Mouse (Mus musculus): ENCODE measurements around the gene Zfp598. TPM values are rescaled to one million over a fixed set of nuclear protein-coding genes. Genes with fewer than 3 reads are reported as not detected.

Zfp598 gene
- polyA plus RNA-seq, 1 experiment from 2014 or later = 23.0 TPM

DNA sequence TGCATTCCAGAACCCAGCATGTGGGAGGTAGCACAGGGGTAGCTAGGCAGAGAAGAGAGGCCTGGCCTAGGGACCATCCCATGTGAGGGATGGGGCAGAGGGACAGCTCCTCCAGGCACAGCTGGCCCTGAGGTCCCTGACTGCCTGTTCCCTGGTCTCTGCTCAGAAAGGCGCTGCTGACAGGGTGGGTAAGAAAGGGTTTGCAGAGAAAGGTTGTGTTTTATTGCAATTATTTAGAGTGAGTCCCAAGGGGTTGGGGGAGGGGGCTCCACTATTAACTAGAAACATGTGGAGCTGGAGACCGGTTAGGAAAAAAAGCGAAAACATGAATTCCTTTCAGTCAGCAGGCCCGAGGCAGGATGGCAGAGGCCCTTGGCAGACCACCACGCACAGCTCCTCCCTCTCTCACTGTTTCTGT is 29.9 kb upstream of the Zfp598 start:
- Histone ChIP-seq H3K4me1 (peaks cover 21% of the 10 kb centered on the region), H3K9ac (peak overlapping the region; percentile 50; the same call in 1 of the 2 replicates), H3K27ac (peak overlapping the region; percentile 76), H3K9me3 (replicated peaks) (no peaks in the 10 kb centered on the region), H3K36me3 (peaks cover 3% of the 10 kb centered on the region; the same call in 1 of the 2 replicates), H3K4me2 (replicated peaks) (no peak overlapping the region), H3K27me3 (no peaks in the 10 kb centered on the region), H3K4me3 (no peak overlapping the region)
- 61% methylated on average over 5 of the region's 5 CpGs for WGBS
- no peak for ATAC-seq (ENCODE audit: low FRiP score)

DNA sequence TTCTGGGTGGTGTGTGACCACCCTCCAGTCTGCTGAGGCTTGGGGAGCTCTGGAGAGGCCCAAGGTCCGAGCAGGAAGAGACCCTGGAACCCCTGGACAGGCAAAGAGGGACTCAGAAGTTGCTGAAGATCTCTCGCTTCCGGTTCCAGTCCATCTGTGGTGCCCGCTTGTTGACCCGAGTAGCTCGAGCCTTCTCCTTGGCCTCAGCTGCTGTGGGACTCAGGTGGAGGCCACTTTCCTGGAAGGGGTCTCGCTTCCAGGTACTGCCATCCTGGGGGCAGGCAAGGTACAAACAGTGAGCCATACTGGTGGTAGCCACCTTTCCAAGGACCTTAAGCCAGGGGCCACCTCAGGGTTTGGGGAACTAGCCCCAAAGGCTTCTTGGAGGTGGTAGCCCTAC is 29.4 kb upstream of the Zfp598 start:
- no peaks in the 10 kb centered on the region for H3K27me3 ChIP-seq
- H3K4me1 ChIP-seq = peaks cover 26% of the 10 kb centered on the region
- no peak overlapping the region for H3K4me3 ChIP-seq
- H3K27ac ChIP-seq = peak overlapping the region; percentile 76
- no peaks in the 10 kb centered on the region for H3K9me3 ChIP-seq (replicated peaks)
- peaks cover 3% of the 10 kb centered on the region; the same call in 1 of the 2 replicates for H3K36me3 ChIP-seq
- H3K9ac ChIP-seq = no peak overlapping the region
- no peak overlapping the region for H3K4me2 ChIP-seq (replicated peaks)
- ATAC-seq (ENCODE audit: low FRiP score) = no peak
- WGBS = 84% methylated on average over 7 of the region's 7 CpGs

DNA sequence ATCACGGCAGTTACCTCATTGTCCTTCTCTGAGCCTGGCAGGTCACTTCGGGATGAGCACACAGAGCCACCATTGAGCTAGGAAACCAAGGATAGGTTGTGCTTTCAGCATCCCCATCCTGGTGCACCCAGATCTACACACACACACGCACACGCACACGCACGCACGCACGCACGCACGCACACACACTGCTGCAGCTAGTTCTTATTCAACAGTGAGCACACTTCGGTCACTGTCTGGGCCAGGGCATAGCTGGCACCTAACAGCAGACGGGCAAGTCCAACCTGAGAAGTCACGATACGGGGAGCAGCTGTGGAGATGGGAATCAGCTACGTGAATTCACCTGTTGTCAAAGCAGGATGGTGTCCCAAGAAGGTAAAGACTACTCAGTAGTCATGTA is 28.9 kb upstream of the Zfp598 start:
- H3K4me1 ChIP-seq = peaks cover 28% of the 10 kb centered on the region
- 95% methylated on average over 15 of the region's 15 CpGs for WGBS

DNA sequence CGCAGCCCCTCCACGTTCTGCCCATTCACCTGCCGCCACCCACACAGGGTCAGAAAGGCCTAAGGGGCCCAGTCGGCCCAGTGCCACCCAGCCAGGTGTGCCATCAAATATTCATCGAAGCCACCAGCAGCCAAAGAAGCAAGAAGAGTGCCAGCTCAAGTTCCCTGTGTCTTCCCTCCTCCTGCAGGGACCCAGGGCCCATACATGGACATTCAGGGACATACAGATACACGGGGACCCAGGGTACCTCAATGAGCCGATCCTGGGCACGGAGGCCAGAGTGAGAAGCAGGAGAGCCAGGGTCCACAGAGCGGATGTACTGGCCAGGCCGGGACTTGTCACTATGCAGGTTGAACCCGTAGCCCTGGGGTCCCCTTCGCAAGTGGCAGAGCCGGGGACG is 27.5 kb upstream of the Zfp598 start:
- Histone ChIP-seq H3K27me3 (no peaks in the 10 kb centered on the region), H3K36me3 (peaks cover 3% of the 10 kb centered on the region; the same call in 1 of the 2 replicates), H3K4me2 (replicated peaks) (no peak overlapping the region), H3K4me1 (peaks cover 28% of the 10 kb centered on the region), H3K9me3 (replicated peaks) (no peaks in the 10 kb centered on the region), H3K27ac (no peak overlapping the region), H3K9ac (no peak overlapping the region), H3K4me3 (no peak overlapping the region)
- no peak for ATAC-seq (ENCODE audit: low FRiP score)
- 93% methylated on average over 14 of the region's 14 CpGs for WGBS

More for the DNA sequence above, 28.9 kb upstream of the Zfp598 start:
- no peak overlapping the region for H3K9ac ChIP-seq
- H3K36me3 ChIP-seq = peaks cover 3% of the 10 kb centered on the region; the same call in 1 of the 2 replicates
- no peak overlapping the region for H3K4me3 ChIP-seq
- no peaks in the 10 kb centered on the region for H3K9me3 ChIP-seq (replicated peaks)
- H3K27ac ChIP-seq = no peak overlapping the region
- no peak overlapping the region for H3K4me2 ChIP-seq (replicated peaks)
- no peak for ATAC-seq (ENCODE audit: low FRiP score)
- H3K27me3 ChIP-seq = no peaks in the 10 kb centered on the region

DNA sequence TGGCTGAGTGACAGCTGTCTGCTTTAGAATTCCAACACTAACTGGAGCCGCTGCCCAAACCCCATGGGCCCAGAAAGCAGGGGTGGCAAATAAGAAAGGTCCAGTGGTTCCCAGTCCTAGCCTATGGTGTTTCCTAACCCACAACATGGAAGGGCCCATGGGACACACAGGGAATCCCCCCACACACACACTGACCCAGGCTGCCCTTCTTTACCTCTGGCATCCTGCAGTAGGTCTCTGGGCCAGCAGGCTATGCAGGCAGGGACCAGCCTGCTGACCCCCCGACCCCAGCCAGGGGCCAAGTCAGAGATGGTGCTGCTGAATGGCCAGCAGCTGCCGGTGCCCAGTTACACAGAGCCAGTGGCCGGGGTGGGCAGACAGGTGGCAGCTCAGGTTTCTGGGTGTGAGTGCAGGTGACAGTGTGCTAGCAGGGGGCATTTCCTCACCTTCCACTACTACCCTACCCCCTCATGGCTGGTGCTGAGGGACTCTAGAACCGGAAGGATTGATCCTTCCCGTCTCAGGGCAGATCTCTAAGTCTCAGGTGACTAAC is 26.6 kb upstream of the Zfp598 start:
- H3K9ac ChIP-seq = 0 out of 2 replicates have a peak overlapping the region, but pooled peaks have one; percentile 14
- no peak for ATAC-seq (ENCODE audit: low FRiP score)
- WGBS = 66% methylated on average over 6 of the region's 6 CpGs

DNA sequence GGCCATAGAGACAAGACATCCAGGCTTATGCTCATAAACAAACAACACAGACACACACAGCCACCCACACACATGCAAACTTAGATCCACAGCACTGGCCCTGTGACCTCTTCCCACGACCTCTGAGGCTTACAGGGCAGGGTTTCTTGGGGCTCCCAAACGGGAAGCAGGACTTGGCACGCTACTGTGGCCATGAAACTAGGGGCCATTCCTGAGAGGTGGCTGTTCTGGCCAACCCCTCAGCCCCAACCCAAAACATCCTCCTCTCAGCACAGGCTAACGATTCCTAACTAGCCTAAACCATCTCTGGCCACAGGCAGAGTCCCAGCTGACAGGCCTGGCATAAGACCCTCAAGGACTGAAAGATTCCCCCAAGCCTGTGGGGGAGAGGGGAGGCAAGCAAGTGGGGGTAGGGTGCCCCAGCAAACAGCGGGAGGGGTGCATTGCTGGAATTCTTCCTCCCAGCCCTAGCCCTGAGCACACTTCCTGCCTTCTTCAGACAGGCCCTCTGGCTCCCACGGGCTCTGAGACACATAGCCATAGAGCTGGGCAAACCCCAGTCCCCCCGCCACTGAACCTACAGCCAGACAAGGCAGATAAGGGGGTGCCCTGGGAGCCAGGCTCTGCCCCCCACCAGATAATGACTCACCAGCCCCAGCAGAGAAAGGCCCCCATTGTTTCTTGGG is 25.3 kb upstream of the Zfp598 start:
- ATAC-seq (ENCODE audit: low FRiP score) = no peak
- no peak overlapping the region for H3K4me2 ChIP-seq (replicated peaks)
- 40% methylated on average over 7 of the region's 7 CpGs for WGBS
- peak overlapping the region; percentile 27; the same call in 1 of the 2 replicates for H3K9ac ChIP-seq
- no peaks in the 10 kb centered on the region for H3K9me3 ChIP-seq (replicated peaks)
- peaks cover 15% of the 10 kb centered on the region for H3K27me3 ChIP-seq
- no peaks in the 10 kb centered on the region for H3K36me3 ChIP-seq
- peak overlapping the region; percentile 40 for H3K27ac ChIP-seq
- H3K4me1 ChIP-seq = peaks cover 29% of the 10 kb centered on the region
- no peak overlapping the region for H3K4me3 ChIP-seq

More for the DNA sequence above, 26.6 kb upstream of the Zfp598 start:
- Histone ChIP-seq H3K27ac (no peak overlapping the region), H3K27me3 (peaks cover 4% of the 10 kb centered on the region; the same call in 1 of the 2 replicates), H3K4me2 (replicated peaks) (no peak overlapping the region), H3K4me1 (peaks cover 28% of the 10 kb centered on the region), H3K4me3 (no peak overlapping the region), H3K36me3 (peaks cover 3% of the 10 kb centered on the region; the same call in 1 of the 2 replicates), H3K9me3 (replicated peaks) (no peaks in the 10 kb centered on the region)

DNA sequence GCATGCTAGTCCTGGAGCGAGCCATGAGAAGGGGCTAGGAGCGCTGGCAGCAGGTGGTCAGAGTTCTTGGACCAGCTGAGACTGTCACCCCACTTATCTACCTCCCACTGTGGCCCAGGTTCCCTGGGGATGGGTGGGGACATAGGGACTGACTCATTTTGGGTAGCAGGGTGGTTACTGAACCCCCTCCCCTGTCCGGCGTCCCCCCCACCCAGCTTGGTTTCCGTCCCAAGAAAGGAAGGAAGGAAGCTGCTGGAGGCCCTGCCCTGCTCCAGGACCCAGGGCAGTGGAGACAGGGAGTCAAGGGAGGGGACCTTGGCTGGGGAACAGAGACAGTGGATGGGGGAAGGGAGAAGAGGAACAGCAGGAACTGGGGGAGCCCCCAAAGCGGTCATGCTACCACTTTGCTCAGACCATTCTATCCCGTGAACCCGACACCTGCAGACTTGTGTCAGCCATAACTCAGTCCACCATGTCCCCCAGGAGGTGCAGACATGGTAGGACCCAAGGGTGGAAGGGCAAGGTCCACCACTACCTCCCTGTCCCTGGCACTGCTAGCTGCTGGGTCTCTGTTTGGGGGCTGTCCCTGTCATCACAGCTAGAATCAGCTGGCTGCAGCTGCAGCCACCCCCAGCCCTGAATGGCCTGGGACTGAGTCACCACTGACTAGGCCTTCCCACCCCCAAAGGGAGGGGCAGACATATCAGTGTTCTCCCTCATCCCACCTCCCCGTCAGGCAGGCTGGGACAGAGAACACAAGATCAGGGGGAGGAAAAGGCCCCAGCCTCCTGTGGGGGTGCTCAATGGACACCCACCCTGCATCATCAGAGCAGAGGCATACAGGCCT is 24.4 kb upstream of the Zfp598 start:
- WGBS = 76% methylated on average over 9 of the region's 9 CpGs
- peaks cover 30% of the 10 kb centered on the region for H3K4me1 ChIP-seq
- no peaks in the 10 kb centered on the region for H3K9me3 ChIP-seq (replicated peaks)
- no peak for ATAC-seq (ENCODE audit: low FRiP score)
- peak overlapping the region; percentile 27; the same call in 1 of the 2 replicates for H3K9ac ChIP-seq
- peak overlapping the region; percentile 2; the same call in 1 of the 2 replicates for H3K4me3 ChIP-seq
- no peak overlapping the region for H3K4me2 ChIP-seq (replicated peaks)
- peak overlapping the region; percentile 40 for H3K27ac ChIP-seq
- peaks cover 24% of the 10 kb centered on the region for H3K27me3 ChIP-seq
- H3K36me3 ChIP-seq = no peaks in the 10 kb centered on the region

DNA sequence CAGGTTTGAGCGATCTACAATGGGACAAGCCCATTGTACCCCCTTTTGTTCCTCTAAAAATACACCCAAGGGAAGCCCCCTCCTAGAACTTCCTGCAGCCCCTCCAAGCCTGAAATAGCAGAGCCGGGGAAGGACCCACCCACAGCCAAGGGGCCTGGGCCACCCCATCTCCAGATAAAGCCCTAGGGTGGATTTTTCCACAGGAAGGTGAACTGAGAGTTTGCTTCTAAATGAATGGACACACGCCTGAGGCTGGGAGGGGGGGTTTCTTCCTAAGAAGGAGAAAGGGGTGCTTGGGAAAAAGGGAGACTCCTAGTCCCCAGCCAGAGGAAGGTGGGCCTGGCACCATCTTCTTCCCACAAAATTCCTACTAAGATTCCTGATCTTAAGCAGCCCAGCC is 23.6 kb upstream of the Zfp598 start:
- no peak for ATAC-seq (ENCODE audit: low FRiP score)
- no peak overlapping the region for H3K9ac ChIP-seq
- H3K9me3 ChIP-seq (replicated peaks) = no peaks in the 10 kb centered on the region
- no peak overlapping the region for H3K27ac ChIP-seq
- peaks cover 34% of the 10 kb centered on the region for H3K4me1 ChIP-seq
- H3K4me3 ChIP-seq = no peak overlapping the region
- H3K36me3 ChIP-seq = no peaks in the 10 kb centered on the region
- H3K4me2 ChIP-seq (replicated peaks) = no peak overlapping the region
- WGBS = 81% methylated on average over 3 of the region's 3 CpGs
- peaks cover 32% of the 10 kb centered on the region for H3K27me3 ChIP-seq

DNA sequence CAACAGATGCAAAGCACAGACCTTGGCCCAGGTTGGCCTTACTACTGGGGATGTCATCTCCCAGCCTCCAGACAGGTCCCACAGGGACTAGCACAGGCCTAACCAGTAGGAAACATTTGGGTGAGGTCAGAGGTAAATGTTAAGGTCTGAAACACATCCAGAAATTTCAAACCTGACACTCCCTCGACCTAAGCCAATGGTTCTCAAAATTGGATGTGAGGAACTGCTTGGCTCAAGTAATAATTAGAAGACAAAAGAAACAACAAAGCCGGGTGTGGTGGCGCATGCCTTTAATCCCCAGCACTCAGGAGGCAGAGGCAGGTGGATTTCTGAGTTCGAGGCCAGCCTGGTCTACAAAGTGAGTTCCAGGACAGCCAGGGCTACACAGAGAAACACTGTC is 23.1 kb upstream of the Zfp598 start:
- no peak overlapping the region for H3K27ac ChIP-seq
- peaks cover 34% of the 10 kb centered on the region for H3K4me1 ChIP-seq
- WGBS = 93% methylated on average over 4 of the region's 4 CpGs
- no peak overlapping the region for H3K9ac ChIP-seq
- H3K27me3 ChIP-seq = peaks cover 37% of the 10 kb centered on the region
- no peak for ATAC-seq (ENCODE audit: low FRiP score)
- no peaks in the 10 kb centered on the region for H3K36me3 ChIP-seq
- no peaks in the 10 kb centered on the region for H3K9me3 ChIP-seq (replicated peaks)
- H3K4me2 ChIP-seq (replicated peaks) = no peak overlapping the region
- no peak overlapping the region for H3K4me3 ChIP-seq

DNA sequence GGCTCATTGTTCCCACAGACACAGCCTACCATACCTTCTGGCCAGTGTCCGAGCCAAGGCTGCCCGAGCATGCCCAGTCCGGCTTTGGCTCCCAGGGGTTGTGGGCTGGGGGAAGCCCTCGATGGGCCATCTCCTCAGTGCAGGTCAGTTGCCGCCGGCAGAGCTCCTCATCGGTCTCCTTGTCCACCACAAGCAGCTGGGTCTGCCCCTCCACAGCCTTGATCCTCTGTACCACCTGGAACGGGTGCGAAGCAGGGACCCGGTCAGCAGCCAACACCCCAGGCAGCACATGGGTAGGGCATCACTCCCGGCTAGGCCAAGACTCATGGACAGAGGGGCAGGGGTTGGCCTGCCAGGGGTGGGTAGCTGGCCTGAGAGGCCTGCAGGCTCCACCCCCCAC is 22.0 kb upstream of the Zfp598 start:
- ATAC-seq (ENCODE audit: low FRiP score) = no peak

DNA sequence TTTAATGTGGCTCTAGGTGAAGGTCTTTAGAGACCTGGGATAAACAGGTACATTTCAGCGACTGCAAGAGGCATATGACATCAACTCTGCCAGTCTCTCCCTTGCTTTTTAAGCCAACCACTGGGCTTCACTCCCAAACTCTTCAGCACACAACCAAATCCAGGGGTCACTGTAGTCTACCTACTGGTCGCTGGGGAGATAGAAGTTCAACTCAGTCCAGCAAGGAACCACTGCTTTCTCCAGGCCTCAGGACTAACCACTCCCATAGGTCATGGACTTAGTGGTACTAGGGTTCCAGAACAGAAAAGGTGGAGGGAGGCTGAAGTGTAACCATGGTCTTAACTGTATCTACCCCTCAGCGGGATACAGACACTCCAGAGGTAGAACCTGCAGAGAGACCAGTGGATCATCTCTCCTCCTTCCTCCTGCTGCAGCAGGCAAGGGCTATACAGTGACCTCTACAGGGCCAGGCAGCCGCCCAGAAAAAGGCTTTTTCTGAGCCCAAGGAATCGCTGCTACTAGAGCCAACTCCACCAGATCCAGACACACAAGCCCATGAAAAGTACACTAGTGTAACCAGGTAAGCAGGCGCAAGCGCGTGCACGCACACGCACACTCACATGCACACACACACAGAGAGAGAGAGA is 20.6 kb upstream of the Zfp598 start:
- Histone ChIP-seq H3K36me3 (no peaks in the 10 kb centered on the region), H3K9me3 (replicated peaks) (no peaks in the 10 kb centered on the region), H3K4me2 (replicated peaks) (peak overlapping the region; percentile 97), H3K4me1 (peaks cover 28% of the 10 kb centered on the region), H3K27me3 (peaks cover 44% of the 10 kb centered on the region), H3K4me3 (peak overlapping the region; percentile 66), H3K9ac (peak overlapping the region; percentile 84; the same call in 1 of the 2 replicates), H3K27ac (no peak overlapping the region)
- ATAC-seq (ENCODE audit: low FRiP score) = no peak
- 76% methylated on average over 10 of the region's 10 CpGs for WGBS

More for the DNA sequence above, 22.0 kb upstream of the Zfp598 start:
- no peaks in the 10 kb centered on the region for H3K9me3 ChIP-seq (replicated peaks)
- no peak overlapping the region for H3K27ac ChIP-seq
- H3K4me3 ChIP-seq = no peak overlapping the region
- no peak overlapping the region for H3K9ac ChIP-seq
- H3K4me2 ChIP-seq (replicated peaks) = no peak overlapping the region
- 88% methylated on average over 11 of the region's 11 CpGs for WGBS
- no peaks in the 10 kb centered on the region for H3K36me3 ChIP-seq
- H3K4me1 ChIP-seq = peaks cover 34% of the 10 kb centered on the region
- H3K27me3 ChIP-seq = peaks cover 44% of the 10 kb centered on the region

Measured in hindbrain, embryonic 12.5 days (tissue).